Mouse (Mus musculus): ENCODE data around the gene Zfp354b. TPM values are rescaled to one million over a fixed set of nuclear protein-coding genes. Genes with fewer than 3 reads are reported as not detected.

Gene Zfp354b
- polyA plus RNA-seq (2014; fragmentation: Illumina TruSeq; extraction: RNeasy Lipid Tissue Mini Kit (QIAGEN cat#74804); ENCODE audit: low read depth, low replicate concordance) = 6.5 TPM

GRCm38 (mm10) chr11:50931451-50931866, at the start of gene Zfp354b:
Gene Zfp354b (minus strand): TSS chr11:50931633.

GRCm38 (mm10) chr11:50966230-50966629, 34.8 kb upstream of the Zfp354b start, which contains the start of gene Olfr1378:
Gene Olfr1378 (plus strand): TSS chr11:50966530.

GRCm38 (mm10) chr11:50953665-50954064, 22.2 kb upstream of the Zfp354b start, which contains the start of gene Prop1:
Gene Prop1 (minus strand): TSS chr11:50953765.

GRCm38 (mm10) chr11:50943506-50943905, 12.1 kb upstream of the Zfp354b start, which contains the start of gene 4933414I15Rik:
Gene 4933414I15Rik (minus strand): TSS chr11:50943765.

GRCm38 (mm10) chr11:50915671-50916320, 15.6 kb downstream of the Zfp354b start, which contains the start of gene Zfp2:
Gene Zfp2 (minus strand): TSS chr11:50916165.

GRCm38 (mm10) chr11:50887390-50888128, 43.9 kb downstream of the Zfp354b start, which contains the start of gene Zfp454:
Gene Zfp454 (minus strand): TSS chr11:50887651.

Other genes with a start within 250 kb of the Zfp354b start
- gene Zfp354c, start 103.9 kb downstream of the Zfp354b start, polyA plus RNA-seq (2014; fragmentation: Illumina TruSeq; extraction: RNeasy Lipid Tissue Mini Kit (QIAGEN cat#74804); ENCODE audit: low read depth, low replicate concordance) = 7.8 TPM
- gene Zfp879, start 90.1 kb downstream of the Zfp354b start, polyA plus RNA-seq (2014; fragmentation: Illumina TruSeq; extraction: RNeasy Lipid Tissue Mini Kit (QIAGEN cat#74804); ENCODE audit: low read depth, low replicate concordance) = 1.5 TPM
- gene Grm6, start 80.9 kb downstream of the Zfp354b start, polyA plus RNA-seq (2014; fragmentation: Illumina TruSeq; extraction: RNeasy Lipid Tissue Mini Kit (QIAGEN cat#74804); ENCODE audit: low read depth, low replicate concordance) = not detected
- gene Zfp454, start 44.0 kb downstream of the Zfp354b start, polyA plus RNA-seq (2014; fragmentation: Illumina TruSeq; extraction: RNeasy Lipid Tissue Mini Kit (QIAGEN cat#74804); ENCODE audit: low read depth, low replicate concordance) = 4.7 TPM
- 17.0 TPM for gene Zfp2, start 15.5 kb downstream of the Zfp354b start, polyA plus RNA-seq (2014; fragmentation: Illumina TruSeq; extraction: RNeasy Lipid Tissue Mini Kit (QIAGEN cat#74804); ENCODE audit: low read depth, low replicate concordance)
- not detected for gene 4933414I15Rik, start 12.1 kb upstream of the Zfp354b start, polyA plus RNA-seq (2014; fragmentation: Illumina TruSeq; extraction: RNeasy Lipid Tissue Mini Kit (QIAGEN cat#74804); ENCODE audit: low read depth, low replicate concordance)
- gene Prop1, start 22.1 kb upstream of the Zfp354b start, polyA plus RNA-seq (2014; fragmentation: Illumina TruSeq; extraction: RNeasy Lipid Tissue Mini Kit (QIAGEN cat#74804); ENCODE audit: low read depth, low replicate concordance) = not detected
- not detected for gene Olfr1378, start 34.9 kb upstream of the Zfp354b start, polyA plus RNA-seq (2014; fragmentation: Illumina TruSeq; extraction: RNeasy Lipid Tissue Mini Kit (QIAGEN cat#74804); ENCODE audit: low read depth, low replicate concordance)
- not detected for gene Olfr1377, start 50.3 kb upstream of the Zfp354b start, polyA plus RNA-seq (2014; fragmentation: Illumina TruSeq; extraction: RNeasy Lipid Tissue Mini Kit (QIAGEN cat#74804); ENCODE audit: low read depth, low replicate concordance)
- not detected for gene Olfr51, start 72.0 kb upstream of the Zfp354b start, polyA plus RNA-seq (2014; fragmentation: Illumina TruSeq; extraction: RNeasy Lipid Tissue Mini Kit (QIAGEN cat#74804); ENCODE audit: low read depth, low replicate concordance)
- not detected for gene Olfr54, start 82.6 kb upstream of the Zfp354b start, polyA plus RNA-seq (2014; fragmentation: Illumina TruSeq; extraction: RNeasy Lipid Tissue Mini Kit (QIAGEN cat#74804); ENCODE audit: low read depth, low replicate concordance)
- not detected for gene Olfr1375, start 116.5 kb upstream of the Zfp354b start, polyA plus RNA-seq (2014; fragmentation: Illumina TruSeq; extraction: RNeasy Lipid Tissue Mini Kit (QIAGEN cat#74804); ENCODE audit: low read depth, low replicate concordance)
- 22.0 TPM for gene Zfp354a, start 127.6 kb upstream of the Zfp354b start, polyA plus RNA-seq (2014; fragmentation: Illumina TruSeq; extraction: RNeasy Lipid Tissue Mini Kit (QIAGEN cat#74804); ENCODE audit: low read depth, low replicate concordance)

Data from kidney, adult 10 weeks (tissue).